Mouse (Mus musculus): ENCODE data around the gene Zfp362.

Gene Zfp362

GRCm38 (mm10) chr4:128729033-128729708 is 76.7 kb downstream of the Zfp362 start:
- DNase-seq = peak; percentile 88 to 94

- no peak for DNase-seq
Observed at GRCm38 (mm10) chr4:128728431-128728851, 77.4 kb downstream of the Zfp362 start.

DNA sequence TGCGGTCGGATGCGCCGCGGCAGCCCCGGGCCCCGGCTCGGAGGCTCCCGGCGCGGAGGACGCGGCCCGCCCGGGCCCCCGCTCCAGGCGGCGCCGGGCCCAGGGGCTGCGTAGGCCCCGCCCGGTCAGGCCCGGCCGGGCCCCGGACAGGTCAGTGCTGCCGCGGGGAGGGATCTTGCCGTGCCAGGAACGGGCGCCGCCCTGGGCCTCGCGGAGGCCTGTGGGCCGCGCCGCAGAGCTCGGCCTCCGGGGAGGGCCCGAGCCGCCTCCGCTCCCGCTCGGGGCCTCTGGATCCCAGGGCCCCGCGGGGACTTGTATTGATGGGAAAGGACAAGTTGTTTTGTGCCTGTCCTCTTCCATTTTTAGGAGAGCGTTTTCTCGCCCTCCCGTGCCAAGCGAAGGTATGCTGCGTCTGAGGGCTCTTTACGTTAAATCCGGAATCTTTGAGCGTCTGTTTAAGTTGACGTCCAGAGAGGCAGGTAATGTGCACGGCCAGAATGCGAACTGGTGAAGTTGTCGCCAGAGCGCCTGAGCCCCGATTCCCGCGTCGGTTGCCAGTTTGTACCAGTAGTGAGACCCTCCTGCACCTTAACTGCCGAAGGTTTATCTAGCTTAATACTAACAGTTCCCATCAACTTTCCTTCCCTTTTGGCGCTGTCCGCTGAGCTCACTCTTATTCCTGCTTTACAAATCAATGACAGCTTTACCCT is 78.0 kb downstream of the Zfp362 start:
- peak; percentile 61 to 65 for DNase-seq

- DNase-seq = peak; percentile 91 to 95
Observed at GRCm38 (mm10) chr4:128727019-128727720, 78.7 kb downstream of the Zfp362 start.

DNA sequence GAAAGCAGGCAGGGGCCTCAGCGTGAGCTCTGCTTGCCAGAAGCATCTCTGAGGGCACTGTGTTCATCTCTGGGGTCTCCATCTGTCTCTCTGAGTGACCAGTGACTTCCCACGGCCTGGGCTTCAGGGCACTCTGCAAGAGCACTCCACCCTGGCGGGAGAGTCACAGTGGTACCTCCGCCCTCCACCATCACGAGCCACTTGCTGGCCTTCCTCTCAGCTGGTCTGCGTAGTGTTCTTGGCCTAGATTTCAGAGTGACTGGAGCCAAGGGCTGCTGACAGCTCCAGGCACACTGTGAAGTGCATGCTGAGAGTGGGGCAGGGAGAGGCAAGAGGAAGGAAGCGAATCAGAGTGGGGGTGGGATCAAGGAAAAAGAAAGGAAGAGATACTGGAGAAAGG is 81.8 kb downstream of the Zfp362 start:
- peak; percentile 79 to 88 for DNase-seq

DNA sequence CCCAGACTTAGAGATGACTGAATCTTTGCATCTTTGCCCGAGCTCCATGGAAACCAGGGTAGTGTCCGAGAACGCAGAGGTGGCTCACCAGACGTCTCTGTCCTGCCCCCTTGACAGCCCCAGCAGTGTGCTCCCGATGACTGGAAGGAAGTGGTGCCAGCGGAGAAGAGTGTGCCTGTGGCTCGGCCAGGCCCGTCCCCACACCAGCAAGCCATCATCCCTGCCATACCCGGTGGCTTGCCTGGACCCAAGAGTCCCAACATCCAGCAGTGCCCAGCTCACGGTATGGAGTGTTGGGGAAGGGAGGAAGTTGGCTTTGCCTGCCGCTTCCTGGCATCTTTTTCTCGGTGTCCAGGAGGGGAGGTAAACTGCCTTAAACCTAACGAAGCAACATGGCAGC is 82.4 kb downstream of the Zfp362 start:
- peak in 1 of 2 experiments; percentile 47 for DNase-seq

Data from cerebellum, postnatal 10 days (tissue).